Mouse (Mus musculus): ENCODE measurements around the gene Daam1. TPM values are rescaled to one million over a fixed set of nuclear protein-coding genes. Genes with fewer than 3 reads are reported as not detected.
A peak's percentile ranks its signal among the peaks of the same experiment; 100 is the strongest.

Daam1 gene
- polyA plus RNA-seq, 1 experiment from 2014 or later = 18.2 TPM

DNA sequence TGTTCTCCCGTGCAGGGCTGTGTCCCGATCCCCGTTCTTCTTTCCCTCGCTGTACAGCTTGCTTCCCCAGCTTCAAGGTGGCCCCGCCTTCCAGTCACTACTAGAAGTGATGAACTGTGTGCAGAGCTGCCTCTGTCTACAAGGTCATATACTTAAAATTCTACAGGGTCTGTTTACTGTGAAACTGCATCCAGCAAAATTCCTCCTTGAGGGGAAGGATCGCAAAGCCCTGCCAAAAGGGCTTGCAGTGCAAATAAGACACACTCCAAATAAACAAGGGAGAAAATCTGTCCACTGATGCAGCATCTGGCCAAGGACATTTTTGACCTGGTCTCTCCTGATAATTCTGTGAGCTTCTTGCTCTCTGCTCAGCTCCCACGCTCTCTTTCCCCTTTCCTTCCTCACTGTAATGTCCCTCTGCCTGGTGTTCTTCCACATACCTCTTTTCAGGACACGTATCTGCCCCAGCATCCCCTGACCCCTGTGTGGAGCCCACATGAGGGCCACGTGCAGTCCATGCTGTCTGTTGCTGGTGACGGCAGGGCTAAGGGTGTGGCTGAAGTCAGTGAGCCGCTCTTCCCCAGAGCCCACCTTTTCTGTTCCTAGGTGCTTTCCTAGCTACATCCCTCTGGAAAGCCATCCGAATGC is 141.9 kb downstream of the Daam1 start:
- no peak overlapping the region for H3K27ac ChIP-seq
- 92% methylated on average over 12 of the region's 12 CpGs for WGBS
- no peak for ATAC-seq (ENCODE audit: low FRiP score)
- no peak overlapping the region for H3K9ac ChIP-seq
- no peaks in the 10 kb centered on the region for H3K27me3 ChIP-seq
- H3K9me3 ChIP-seq = no peaks in the 10 kb centered on the region
- peaks cover 28% of the 10 kb centered on the region for H3K4me1 ChIP-seq
- no peak overlapping the region for H3K4me3 ChIP-seq (replicated peaks)
- peaks cover 46% of the 10 kb centered on the region for H3K36me3 ChIP-seq (replicated peaks)
- H3K4me2 ChIP-seq = no peak overlapping the region

- H3K4me1 ChIP-seq = peaks cover 33% of the 10 kb centered on the region
- no peak overlapping the region for H3K9ac ChIP-seq
- no peaks in the 10 kb centered on the region for H3K27me3 ChIP-seq
- no peak overlapping the region for H3K27ac ChIP-seq
- ATAC-seq (ENCODE audit: low FRiP score) = no peak
- no peaks in the 10 kb centered on the region for H3K9me3 ChIP-seq
- WGBS = 68% methylated on average over 9 of the region's 9 CpGs
- no peak overlapping the region for H3K4me2 ChIP-seq
- peaks cover 53% of the 10 kb centered on the region for H3K36me3 ChIP-seq (replicated peaks)
- no peak overlapping the region for H3K4me3 ChIP-seq (replicated peaks)
Measured at GRCm38 (mm10) chr12:71973577-71973976, 142.7 kb downstream of the Daam1 start.

- ATAC-seq (ENCODE audit: low FRiP score) = no peak
- WGBS = 48% methylated on average over 1 of the region's 1 CpGs
- Histone ChIP-seq H3K4me3 (replicated peaks) (no peak overlapping the region), H3K4me1 (peaks cover 21% of the 10 kb centered on the region), H3K36me3 (replicated peaks) (peaks cover 64% of the 10 kb centered on the region), H3K4me2 (no peak overlapping the region), H3K9ac (no peak overlapping the region), H3K27ac (peak overlapping the region; percentile 68; the same call in 1 of the 2 replicates), H3K9me3 (no peaks in the 10 kb centered on the region), H3K27me3 (no peaks in the 10 kb centered on the region)
Measured at GRCm38 (mm10) chr12:71975626-71976025, 144.7 kb downstream of the Daam1 start.

DNA sequence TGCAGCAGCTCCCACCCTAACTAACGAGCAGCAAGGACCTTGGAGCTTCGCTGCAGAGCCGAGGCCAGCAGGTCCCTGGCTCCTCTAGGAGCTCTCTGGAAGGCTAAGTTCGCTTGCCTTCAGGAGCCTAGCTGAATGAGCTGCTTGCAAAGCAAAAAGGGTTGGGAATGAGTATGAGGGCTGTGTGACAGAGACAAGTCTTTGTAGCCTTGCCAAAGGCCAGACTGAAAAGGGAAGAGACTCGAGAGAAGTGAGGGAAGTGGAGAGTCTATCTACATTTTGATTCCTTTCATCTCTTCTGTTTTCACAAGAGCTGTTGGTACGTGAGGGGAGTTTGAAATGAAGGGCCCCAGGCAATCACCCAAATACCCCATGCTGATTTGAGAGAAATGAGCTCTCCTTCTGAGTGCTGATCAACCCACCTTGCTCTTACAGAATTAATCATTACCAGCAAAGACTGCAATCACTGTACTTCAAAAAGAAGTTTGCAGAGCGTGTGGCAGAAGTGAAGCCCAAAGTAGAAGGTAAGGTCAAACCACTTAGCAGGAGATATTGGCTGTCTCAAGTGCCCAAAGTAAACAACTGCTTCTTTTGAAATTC is 145.6 kb downstream of the Daam1 start:
- Histone ChIP-seq H3K9me3 (no peaks in the 10 kb centered on the region), H3K36me3 (replicated peaks) (peaks cover 65% of the 10 kb centered on the region), H3K4me2 (no peak overlapping the region), H3K4me3 (replicated peaks) (no peak overlapping the region), H3K4me1 (peaks cover 21% of the 10 kb centered on the region), H3K27ac (peak overlapping the region; percentile 68), H3K9ac (no peak overlapping the region), H3K27me3 (no peaks in the 10 kb centered on the region)
- no peak for ATAC-seq (ENCODE audit: low FRiP score)
- WGBS = 51% methylated on average over 7 of the region's 7 CpGs

- H3K9ac ChIP-seq = no peak overlapping the region
- peaks cover 21% of the 10 kb centered on the region for H3K4me1 ChIP-seq
- H3K9me3 ChIP-seq = no peaks in the 10 kb centered on the region
- peaks cover 61% of the 10 kb centered on the region for H3K36me3 ChIP-seq (replicated peaks)
- WGBS = 95% methylated on average over 7 of the region's 7 CpGs
- H3K27me3 ChIP-seq = no peaks in the 10 kb centered on the region
- no peak overlapping the region for H3K4me2 ChIP-seq
- H3K27ac ChIP-seq = 0 out of 2 replicates have a peak overlapping the region, but pooled peaks have one; percentile 68
- H3K4me3 ChIP-seq (replicated peaks) = no peak overlapping the region
- ATAC-seq (ENCODE audit: low FRiP score) = no peak
Measured at GRCm38 (mm10) chr12:71977364-71977763, 146.5 kb downstream of the Daam1 start.

DNA sequence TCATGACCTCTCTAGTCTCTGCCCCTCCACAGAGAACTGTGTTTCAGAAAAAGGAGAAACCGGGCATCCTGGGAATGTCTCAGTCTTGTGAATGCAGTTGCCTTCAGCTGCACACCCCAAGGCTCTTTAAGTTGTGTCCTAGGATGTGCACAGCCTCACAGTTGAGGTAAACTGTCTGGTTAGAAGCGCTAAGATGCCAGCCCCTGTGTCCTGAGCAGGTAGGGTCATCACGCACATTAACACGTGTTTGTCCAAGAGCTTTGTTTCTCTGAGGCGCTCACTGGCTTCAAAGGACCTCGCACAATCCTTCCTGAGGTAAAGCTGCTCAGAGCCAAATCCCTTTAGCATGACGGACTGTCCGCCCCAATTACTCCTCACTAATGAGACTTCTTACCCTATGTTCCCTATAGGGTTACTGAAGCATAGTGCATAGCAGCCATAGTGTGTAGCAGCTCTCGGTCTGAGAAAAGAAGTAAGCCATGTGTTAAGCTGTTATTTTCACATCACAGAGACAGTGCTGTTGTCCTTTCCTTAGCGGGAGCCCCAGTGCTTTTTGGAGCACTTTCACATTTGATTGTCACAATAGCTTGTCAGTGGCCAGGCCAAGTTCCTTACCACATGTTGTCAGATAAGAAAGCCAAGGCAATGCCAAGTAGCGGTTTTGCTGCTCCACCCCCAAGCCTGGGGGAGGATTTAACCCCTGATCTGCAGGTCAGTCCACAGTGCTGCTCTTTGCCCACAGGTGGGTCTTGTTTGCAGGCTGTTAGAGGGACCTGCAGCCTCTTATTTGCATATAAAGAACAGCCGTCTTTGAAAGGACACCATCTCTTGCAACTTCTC is 147.9 kb downstream of the Daam1 start:
- peaks cover 21% of the 10 kb centered on the region for H3K4me1 ChIP-seq
- peaks cover 67% of the 10 kb centered on the region for H3K36me3 ChIP-seq (replicated peaks)
- no peak overlapping the region for H3K4me3 ChIP-seq (replicated peaks)
- H3K9ac ChIP-seq = no peak overlapping the region
- H3K9me3 ChIP-seq = no peaks in the 10 kb centered on the region
- no peak overlapping the region for H3K4me2 ChIP-seq
- 0 out of 2 replicates have a peak overlapping the region, but pooled peaks have one; percentile 3 for H3K27ac ChIP-seq
- H3K27me3 ChIP-seq = no peaks in the 10 kb centered on the region
- ATAC-seq (ENCODE audit: low FRiP score) = peak; percentile 67; the same call in 1 of the 2 replicates
- WGBS = 21% methylated on average over 12 of the region's 12 CpGs

DNA sequence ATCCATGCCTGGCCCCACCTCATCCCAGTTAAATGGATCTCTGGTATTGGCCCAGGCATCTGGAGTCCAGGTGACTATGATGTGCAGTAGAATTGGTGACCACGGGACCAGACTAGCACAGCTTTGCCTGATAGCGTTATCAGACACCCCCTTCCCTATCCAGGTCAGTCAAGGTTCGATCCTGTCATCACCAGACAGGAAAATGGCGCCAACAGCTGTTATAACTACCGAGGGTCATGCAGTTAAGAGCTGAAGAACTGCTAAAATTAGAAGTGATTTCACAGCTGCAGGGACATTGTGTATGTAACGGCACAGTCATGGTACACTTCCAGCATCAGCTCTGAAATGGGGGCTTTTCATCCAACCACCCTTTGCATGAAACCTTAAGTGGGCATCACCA is 149.3 kb downstream of the Daam1 start:
- no peak overlapping the region for H3K27ac ChIP-seq
- H3K4me1 ChIP-seq = peaks cover 21% of the 10 kb centered on the region
- no peak overlapping the region for H3K4me2 ChIP-seq
- no peak overlapping the region for H3K9ac ChIP-seq
- 88% methylated on average over 6 of the region's 6 CpGs for WGBS
- H3K4me3 ChIP-seq (replicated peaks) = no peak overlapping the region
- no peaks in the 10 kb centered on the region for H3K27me3 ChIP-seq
- no peak for ATAC-seq (ENCODE audit: low FRiP score)
- peaks cover 78% of the 10 kb centered on the region for H3K36me3 ChIP-seq (replicated peaks)
- no peaks in the 10 kb centered on the region for H3K9me3 ChIP-seq

DNA sequence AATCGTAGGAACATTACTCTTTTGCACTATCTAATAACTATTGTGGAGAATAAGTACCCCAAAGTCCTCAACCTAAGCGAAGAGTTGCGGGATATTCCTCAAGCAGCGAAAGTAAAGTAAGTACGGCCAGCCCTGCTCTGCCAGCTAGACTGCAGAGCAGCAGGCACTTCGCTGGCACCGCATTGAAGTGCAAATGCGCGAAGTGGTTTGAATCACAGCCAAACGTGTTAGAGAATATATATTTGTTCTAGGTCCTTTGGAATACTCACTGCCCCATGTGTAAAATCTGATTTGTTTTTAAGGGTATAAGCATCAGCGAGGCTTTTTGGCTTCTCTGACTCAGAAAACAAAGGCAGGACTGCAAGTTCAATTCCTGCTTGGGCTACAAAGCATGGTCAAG is 149.9 kb downstream of the Daam1 start:
- 83% methylated on average over 11 of the region's 11 CpGs for WGBS
- no peaks in the 10 kb centered on the region for H3K9me3 ChIP-seq
- H3K4me1 ChIP-seq = peaks cover 20% of the 10 kb centered on the region
- peaks cover 77% of the 10 kb centered on the region for H3K36me3 ChIP-seq (replicated peaks)
- no peak overlapping the region for H3K4me2 ChIP-seq
- no peak overlapping the region for H3K9ac ChIP-seq
- no peak overlapping the region for H3K4me3 ChIP-seq (replicated peaks)
- H3K27me3 ChIP-seq = no peaks in the 10 kb centered on the region
- ATAC-seq (ENCODE audit: low FRiP score) = no peak
- H3K27ac ChIP-seq = peak overlapping the region; percentile 68

DNA sequence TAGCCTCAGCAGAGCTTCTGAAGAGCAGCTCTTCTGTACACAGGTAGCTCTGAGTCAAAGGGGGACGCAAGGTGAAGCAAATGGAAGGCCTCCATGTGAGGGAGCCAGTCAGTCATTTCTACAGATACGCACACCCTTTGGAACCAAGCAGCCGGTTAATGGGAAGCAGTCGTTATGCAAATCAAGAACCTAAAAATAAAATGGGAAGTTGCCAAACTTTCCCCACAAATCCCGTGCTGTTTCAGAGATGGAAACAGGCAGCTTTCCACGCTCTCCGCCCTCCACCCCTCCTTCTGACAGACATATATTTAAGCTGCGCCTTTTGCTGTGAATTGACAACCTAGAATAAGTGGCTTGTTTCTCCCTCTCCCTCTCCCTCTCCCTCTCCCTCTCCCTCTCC is 150.4 kb downstream of the Daam1 start:
- H3K4me1 ChIP-seq = peaks cover 15% of the 10 kb centered on the region
- no peak overlapping the region for H3K9ac ChIP-seq
- H3K27me3 ChIP-seq = no peaks in the 10 kb centered on the region
- WGBS = 64% methylated on average over 8 of the region's 8 CpGs
- H3K4me3 ChIP-seq (replicated peaks) = no peak overlapping the region
- H3K36me3 ChIP-seq (replicated peaks) = peaks cover 78% of the 10 kb centered on the region
- no peak overlapping the region for H3K4me2 ChIP-seq
- no peaks in the 10 kb centered on the region for H3K9me3 ChIP-seq
- H3K27ac ChIP-seq = peak overlapping the region; percentile 68
- no peak for ATAC-seq (ENCODE audit: low FRiP score)

DNA sequence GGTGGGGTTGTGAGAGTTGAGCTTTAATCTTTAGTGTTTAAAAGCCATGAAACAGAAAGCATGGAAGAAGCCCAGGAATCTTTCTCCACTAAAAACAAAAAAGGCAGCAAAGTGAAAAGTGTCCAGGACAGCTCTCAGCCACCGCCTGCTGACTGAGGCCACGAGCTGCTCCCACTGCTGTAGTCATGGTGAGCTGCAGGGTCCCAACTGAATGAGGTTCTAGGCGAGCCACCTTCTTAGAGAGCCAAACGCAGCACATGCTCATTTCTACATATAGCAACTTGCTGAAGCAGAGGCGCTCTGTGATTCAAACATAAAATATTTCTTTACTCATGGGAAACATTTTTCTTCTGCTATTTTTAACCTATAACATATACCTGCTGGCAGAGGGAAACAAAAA is 150.9 kb downstream of the Daam1 start:
- H3K9ac ChIP-seq = no peak overlapping the region
- peaks cover 79% of the 10 kb centered on the region for H3K36me3 ChIP-seq (replicated peaks)
- WGBS = 80% methylated on average over 5 of the region's 5 CpGs
- H3K4me3 ChIP-seq (replicated peaks) = no peak overlapping the region
- no peak overlapping the region for H3K27ac ChIP-seq
- H3K9me3 ChIP-seq = no peaks in the 10 kb centered on the region
- no peak for ATAC-seq (ENCODE audit: low FRiP score)
- H3K4me1 ChIP-seq = peaks cover 11% of the 10 kb centered on the region
- no peak overlapping the region for H3K4me2 ChIP-seq
- H3K27me3 ChIP-seq = no peaks in the 10 kb centered on the region

DNA sequence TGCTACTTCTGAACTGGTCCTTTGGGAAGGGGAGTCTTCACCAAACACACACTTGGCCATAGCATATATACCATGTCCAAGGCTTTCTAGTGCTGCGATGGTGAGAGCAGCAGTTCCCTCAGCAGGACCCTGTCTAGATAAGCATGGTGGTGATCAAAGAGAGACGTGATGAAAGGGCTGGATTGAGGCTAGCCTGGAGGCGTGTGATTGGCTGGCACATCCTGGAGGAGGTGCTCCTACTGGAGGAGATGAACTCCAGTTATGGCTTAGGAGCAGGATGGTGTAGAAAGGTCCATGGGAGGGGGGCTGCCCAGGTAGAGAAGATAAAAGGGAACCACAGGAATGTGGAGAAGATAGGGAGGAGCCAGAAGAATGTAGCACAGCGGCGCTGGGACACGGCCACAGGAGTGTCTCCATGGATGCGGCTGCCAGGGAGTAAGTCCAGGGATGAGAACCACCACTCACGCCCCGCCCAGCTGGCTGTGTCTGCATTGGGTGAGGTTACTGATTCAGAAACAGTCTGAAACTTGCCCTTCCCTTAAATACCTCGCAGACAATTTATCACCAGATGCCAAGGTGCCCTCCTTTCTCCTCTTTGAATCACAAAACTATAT is 152.3 kb downstream of the Daam1 start:
- peaks cover 72% of the 10 kb centered on the region for H3K36me3 ChIP-seq (replicated peaks)
- no peak for ATAC-seq (ENCODE audit: low FRiP score)
- no peak overlapping the region for H3K4me2 ChIP-seq
- H3K4me1 ChIP-seq = peaks cover 8% of the 10 kb centered on the region
- H3K27ac ChIP-seq = no peak overlapping the region
- no peaks in the 10 kb centered on the region for H3K9me3 ChIP-seq
- no peak overlapping the region for H3K9ac ChIP-seq
- WGBS = 85% methylated on average over 10 of the region's 10 CpGs
- H3K4me3 ChIP-seq (replicated peaks) = no peak overlapping the region
- H3K27me3 ChIP-seq = no peaks in the 10 kb centered on the region

DNA sequence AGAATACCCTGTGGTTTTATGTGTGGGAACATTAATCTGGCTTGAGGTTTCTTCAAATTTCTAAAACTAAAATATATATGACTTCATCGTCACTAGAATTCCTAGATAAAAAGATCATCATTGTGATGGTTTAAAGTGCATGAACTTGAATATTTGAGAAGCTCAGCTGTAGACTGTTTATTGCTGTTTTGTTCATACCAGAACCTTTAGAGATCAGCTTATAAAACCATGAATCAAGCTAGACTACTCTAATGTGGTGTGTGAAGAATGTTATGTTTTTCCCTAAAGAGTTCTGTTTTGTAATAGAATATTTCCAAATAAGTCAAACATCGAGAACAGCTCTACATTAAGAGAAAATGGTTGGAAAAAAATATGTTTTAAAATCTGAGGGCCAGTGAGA is 156.3 kb downstream of the Daam1 start:
- Histone ChIP-seq H3K9me3 (no peaks in the 10 kb centered on the region), H3K36me3 (replicated peaks) (peaks cover 71% of the 10 kb centered on the region), H3K27ac (no peak overlapping the region), H3K4me2 (no peak overlapping the region), H3K4me1 (no peaks in the 10 kb centered on the region), H3K27me3 (no peaks in the 10 kb centered on the region), H3K4me3 (replicated peaks) (no peak overlapping the region), H3K9ac (no peak overlapping the region)
- WGBS = 90% methylated on average over 2 of the region's 2 CpGs
- no peak for ATAC-seq (ENCODE audit: low FRiP score)
